Mouse (Mus musculus) midbrain, embryonic 15.5 days (tissue): ENCODE measurements around the gene D630023F18Rik. TPM values are rescaled to one million over a fixed set of nuclear protein-coding genes. Genes with fewer than 3 reads are reported as not detected.

Experiments used
- polyA plus RNA-seq: library from polyadenylated mRNA; unstranded; fragments of >200 nt; fragmentation: Nextera tagmentation; extraction: Ambion mirVana; gene quantifications from 2 replicates; pipeline ENCODE4 v1.2.1, GENCODE M21; 2015

Gene D630023F18Rik
- polyA plus RNA-seq, 1 experiment from 2014 or later, result 1.1 TPM

Other genes with a start within 250 kb of the D630023F18Rik start
- 12.4 and 12.5 TPM in 2 replicates for gene Plekhm3, start 166.4 kb downstream of the D630023F18Rik start, polyA plus RNA-seq
- gene Akr1cl, start 90.5 kb downstream of the D630023F18Rik start, polyA plus RNA-seq, result not detected in 2 replicates
- gene Cryge, start 72.1 kb downstream of the D630023F18Rik start, polyA plus RNA-seq, result not detected in 2 replicates
- not detected in 2 replicates for gene Crygd, start 59.8 kb downstream of the D630023F18Rik start, polyA plus RNA-seq
- not detected in 2 replicates for gene Crygc, start 49.5 kb downstream of the D630023F18Rik start, polyA plus RNA-seq
- gene Crygb, start 40.9 kb downstream of the D630023F18Rik start, polyA plus RNA-seq, result not detected in 2 replicates
- gene Cryga, start 19.8 kb downstream of the D630023F18Rik start, polyA plus RNA-seq, result not detected in 2 replicates
- not detected in 2 replicates for gene Gm28845, start 3.7 kb downstream of the D630023F18Rik start, polyA plus RNA-seq
- 529 and 531 TPM in 2 replicates for gene Idh1, start 63.3 kb upstream of the D630023F18Rik start, polyA plus RNA-seq
- gene Pikfyve, start 63.5 kb upstream of the D630023F18Rik start, polyA plus RNA-seq, result 10.6 and 12.8 TPM in 2 replicates
- gene Pth2r, start 158.8 kb upstream of the D630023F18Rik start, polyA plus RNA-seq, result 1.2 and 1.4 TPM in 2 replicates